Mouse (Mus musculus): Measurements from ENCODE around the gene Nos1ap.

Nos1ap gene

GRCm38 (mm10) chr1:170416206-170416605 is 173.5 kb downstream of the Nos1ap start:
- DNase-seq (ENCODE audit: low read depth): no peak

DNA sequence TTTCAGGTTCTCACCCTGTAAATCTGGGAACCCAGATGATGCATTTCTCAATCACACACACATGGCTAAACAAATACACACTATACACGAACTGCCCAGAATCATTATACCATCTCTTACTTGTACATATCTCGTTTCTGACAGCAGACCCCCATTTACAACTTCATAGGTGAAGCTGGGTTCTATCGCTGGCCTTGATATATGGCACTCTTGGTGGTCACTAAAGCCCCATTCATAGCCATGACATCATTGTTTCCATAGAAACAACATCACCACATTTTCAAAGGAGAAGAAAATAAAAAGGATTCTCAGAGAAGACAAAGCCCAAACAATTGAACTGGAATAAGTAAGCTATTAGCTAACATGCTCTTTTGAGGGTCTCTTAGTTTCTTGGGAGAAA is 174.3 kb downstream of the Nos1ap start:
- DNase-seq (ENCODE audit: low read depth): no peak

DNA sequence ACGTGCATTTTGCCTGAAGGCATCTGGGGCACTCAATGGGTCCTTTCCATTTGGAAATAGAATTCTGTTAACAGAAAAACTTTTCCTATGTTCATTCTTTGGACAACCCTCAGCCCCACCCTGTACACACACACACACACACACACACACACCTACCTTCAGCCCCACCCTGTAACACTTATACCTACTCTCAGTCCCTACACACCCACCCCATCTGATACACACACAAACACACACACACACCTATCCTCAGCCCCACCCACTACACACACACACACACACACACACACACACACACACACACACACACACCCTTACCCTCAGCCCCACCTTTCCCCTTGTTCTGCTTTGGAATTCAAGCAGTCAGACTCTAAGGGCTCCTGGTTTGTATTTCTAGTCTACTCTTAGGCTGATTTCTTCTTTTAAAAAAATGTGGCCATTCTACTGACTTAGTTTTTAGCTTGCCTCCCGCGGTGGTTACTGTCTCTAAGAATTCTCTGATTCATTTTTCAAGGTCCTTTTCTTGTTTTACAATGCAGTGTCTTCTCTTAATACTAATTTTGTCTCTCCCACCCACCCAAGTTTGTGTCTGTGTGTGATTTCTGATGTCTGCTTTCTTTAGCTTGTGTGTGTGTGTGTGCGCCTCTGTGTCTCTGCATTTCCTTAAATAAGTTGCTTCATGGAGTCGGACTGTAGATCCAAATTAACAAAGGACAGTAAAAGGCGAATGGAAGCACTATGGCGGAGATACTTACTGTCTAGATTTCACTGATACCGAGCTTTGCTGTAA is 179.1 kb downstream of the Nos1ap start:
- no peak for DNase-seq (ENCODE audit: low read depth)

GRCm38 (mm10) chr1:170409091-170409490 is 180.6 kb downstream of the Nos1ap start:
- no peak for DNase-seq (ENCODE audit: low read depth)

- DNase-seq (ENCODE audit: low read depth): no peak
These were observed 182.7 kb downstream of the Nos1ap start for GRCm38 (mm10) chr1:170406921-170407320.

GRCm38 (mm10) chr1:170405152-170405551 is 184.5 kb downstream of the Nos1ap start:
- DNase-seq (ENCODE audit: low read depth): no peak

DNA sequence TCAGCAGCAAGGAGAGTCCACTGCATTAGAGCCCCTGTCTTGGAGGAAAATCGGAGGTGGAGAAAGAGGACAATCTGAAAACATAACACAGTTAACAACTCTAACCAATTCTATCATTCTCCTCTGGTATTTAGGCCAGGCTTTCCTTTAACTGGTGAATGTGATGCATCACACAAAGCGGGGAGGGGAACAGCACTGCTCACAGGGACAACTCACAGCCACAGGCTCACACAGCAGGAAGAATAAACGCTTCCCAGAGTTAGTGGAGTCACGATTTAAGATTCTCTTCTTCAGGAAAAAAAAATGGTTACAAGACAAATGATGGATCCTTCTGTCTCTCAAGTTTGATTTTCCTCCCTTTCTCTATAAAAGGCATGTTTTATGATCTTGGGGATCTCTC is 187.0 kb downstream of the Nos1ap start:
- DNase-seq (ENCODE audit: low read depth): no peak

DNA sequence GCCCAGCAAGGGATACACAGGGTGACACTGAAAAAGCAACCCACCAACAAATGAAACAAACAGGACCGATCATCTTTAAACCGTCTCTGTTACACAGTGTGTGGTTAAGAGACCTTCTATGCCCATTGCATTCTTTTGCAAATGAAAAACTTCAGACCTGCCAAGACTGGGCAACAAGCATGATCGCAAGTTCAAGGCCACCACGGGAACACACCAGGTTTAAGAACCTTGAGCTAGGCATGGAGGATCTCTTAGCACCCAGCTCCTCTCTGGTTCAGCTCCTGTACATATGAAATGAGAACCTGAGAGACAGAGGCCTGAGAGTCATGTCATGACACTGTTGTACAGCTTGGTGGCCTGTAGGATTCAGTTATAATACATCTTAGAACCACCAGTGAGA is 190.8 kb downstream of the Nos1ap start:
- DNase-seq (ENCODE audit: low read depth): no peak

DNA sequence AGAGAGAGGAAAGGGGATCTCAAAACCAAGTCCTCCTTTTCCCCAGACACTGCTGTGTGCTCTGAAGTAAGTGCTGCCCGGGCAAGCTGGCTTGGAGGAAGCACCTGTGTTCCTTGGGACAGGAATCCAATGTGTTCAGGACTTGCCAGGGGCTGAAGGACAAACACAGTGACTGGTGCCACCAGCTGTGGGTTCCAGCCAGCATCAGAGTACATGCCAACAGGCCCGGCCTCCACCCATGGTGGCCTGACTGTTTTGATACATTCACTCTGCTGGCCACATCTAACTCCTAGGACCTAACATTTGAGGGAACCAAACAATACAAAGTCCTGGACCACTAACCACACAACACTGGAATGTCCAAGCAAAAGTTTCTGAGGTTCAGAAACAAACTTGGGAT is 194.6 kb downstream of the Nos1ap start:
- no peak for DNase-seq (ENCODE audit: low read depth)

GRCm38 (mm10) chr1:170394641-170395040 is 195.0 kb downstream of the Nos1ap start:
- no peak for DNase-seq (ENCODE audit: low read depth)

DNA sequence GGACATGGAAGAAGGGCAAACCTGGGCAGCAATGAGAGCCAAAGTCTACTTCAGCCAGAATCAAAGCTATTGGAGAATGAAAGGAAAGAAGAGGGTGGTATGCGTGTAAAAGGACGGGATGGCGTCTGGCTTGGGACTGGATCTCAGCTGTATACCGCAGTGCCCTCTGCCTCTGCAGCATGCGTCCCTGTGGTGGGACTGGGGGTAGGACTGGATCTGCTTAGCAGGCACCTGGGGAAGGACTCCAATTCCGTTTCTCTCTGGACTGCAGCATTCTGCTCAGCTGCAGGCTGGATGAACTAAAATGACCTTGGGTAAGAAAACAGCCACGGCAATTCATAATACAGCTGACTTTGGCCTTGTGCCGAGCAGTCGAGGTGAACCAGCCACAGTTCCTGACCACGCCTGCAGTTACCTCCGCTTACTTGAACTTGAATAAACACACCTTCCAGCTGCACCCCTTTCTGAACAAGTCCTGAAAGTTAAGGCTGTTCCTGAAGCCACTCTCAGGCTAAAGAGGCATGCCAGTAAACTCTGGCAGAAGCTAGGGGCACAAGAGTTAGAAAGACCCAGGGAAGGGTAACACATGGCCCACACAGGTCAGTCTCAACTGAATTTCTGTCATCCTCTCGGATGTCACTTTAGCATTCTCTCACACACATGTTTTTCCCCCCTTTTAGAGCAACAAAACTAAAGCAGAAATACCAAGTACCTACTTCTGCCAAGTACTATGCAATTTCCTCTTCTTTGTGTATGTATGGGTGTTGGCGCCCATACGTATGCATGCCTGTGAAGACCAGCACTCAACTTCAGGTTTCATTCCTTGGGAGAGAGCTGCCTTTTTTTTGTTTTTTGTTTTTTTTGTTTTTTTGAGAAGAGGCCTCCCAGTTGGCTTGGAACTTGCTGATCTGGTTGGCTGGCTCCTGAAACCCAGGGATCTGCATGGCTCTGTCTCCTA is 196.6 kb downstream of the Nos1ap start:
- DNase-seq (ENCODE audit: low read depth): no peak

DNA sequence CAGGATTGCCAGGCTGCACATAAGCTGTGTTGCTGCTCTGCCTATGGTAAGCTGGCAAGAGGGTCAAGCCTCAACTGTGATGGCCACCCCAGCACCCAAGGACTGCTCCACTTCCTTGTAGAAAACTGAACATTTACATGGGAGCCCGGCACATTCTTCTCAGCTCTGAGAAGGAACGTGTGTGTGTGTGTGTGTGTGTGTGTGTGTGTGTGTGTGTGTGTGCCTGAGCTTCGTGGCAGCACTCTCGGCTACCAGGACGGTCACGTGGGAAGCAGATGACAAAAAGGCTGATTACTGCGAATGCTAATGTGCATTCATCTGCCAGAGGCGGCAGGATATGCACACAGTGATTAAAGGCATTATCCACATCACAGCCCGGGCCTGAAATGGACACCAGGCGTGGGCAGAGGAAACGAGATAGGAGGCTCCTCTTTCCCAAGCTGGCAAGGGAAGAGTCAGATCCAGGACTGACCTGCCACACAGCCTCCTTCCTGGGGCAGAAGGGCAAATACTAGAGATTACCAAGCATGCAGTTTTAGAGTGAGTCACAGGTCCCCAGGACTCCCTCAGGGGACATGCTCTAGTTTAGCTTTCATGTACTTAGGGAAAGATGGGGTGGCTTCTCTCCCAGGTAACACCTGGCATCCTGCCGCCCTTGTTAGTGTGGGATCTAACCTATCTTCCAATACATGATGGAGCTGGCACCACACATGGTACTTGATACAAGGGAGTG is 202.3 kb downstream of the Nos1ap start:
- DNase-seq (ENCODE audit: low read depth): no peak

- no peak for DNase-seq (ENCODE audit: low read depth)
These were observed 204.2 kb downstream of the Nos1ap start for GRCm38 (mm10) chr1:170385416-170385815.

- DNase-seq (ENCODE audit: low read depth): no peak
These were observed 206.1 kb downstream of the Nos1ap start for GRCm38 (mm10) chr1:170383530-170383929.

DNA sequence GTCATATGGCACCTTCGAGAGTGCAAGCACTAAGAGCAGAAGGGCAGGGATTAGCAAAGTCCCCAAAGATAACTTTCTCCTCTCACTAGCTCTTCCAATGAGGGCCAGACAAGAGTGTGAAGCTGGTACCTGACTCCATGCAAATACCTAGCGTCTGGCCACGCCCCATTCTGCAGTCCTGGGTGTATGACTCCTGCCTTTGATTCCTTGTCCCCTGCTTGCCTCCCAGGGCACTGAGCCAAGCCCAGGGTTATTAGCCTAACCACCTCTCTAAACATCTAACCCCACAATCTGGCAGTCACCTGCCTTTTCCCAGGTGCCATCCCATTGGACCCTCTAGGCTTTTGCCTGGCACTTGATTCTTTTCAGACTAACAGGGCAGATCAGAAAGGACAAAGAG is 208.2 kb downstream of the Nos1ap start:
- DNase-seq (ENCODE audit: low read depth): no peak

GRCm38 (mm10) chr1:170380505-170380904 is 209.2 kb downstream of the Nos1ap start:
- no peak for DNase-seq (ENCODE audit: low read depth)

DNA sequence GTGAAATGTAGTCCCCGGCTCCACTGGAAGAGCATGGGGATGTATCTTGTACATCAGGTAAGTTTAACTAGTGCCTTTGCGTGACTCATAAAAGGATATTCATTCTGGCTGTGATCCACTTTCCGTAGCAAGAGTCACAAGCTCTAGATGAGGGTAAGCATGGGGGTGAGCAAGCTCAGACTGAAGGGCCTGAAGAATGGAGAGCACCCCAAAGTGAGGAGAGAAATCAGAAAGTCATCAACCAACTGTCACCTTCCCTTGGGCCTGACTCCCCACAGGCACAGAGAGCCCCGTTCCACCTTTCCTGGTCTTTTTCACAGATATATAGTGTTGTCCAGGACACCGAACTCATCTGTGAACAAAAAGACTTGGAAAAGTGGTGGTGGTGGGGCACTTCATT is 213.9 kb downstream of the Nos1ap start:
- DNase-seq (ENCODE audit: low read depth): no peak

DNA sequence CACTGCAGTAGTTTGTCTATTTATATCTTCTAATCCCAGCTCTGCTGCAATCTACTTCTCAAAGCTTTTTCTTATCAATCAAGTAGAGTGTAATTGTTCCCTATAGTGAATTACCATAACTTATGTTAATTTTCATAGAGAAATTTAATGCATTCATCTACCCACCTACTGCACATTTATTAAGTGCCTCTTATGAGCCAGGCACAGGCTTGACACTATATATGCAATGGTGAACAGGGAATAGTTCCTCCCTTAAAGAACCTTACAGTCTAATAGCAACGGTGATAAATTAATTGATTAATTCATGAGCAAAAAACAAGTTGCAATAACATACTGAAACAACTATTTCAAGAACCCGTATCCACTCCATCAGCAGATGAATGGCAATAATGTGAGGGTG is 215.9 kb downstream of the Nos1ap start:
- no peak for DNase-seq (ENCODE audit: low read depth)

DNA sequence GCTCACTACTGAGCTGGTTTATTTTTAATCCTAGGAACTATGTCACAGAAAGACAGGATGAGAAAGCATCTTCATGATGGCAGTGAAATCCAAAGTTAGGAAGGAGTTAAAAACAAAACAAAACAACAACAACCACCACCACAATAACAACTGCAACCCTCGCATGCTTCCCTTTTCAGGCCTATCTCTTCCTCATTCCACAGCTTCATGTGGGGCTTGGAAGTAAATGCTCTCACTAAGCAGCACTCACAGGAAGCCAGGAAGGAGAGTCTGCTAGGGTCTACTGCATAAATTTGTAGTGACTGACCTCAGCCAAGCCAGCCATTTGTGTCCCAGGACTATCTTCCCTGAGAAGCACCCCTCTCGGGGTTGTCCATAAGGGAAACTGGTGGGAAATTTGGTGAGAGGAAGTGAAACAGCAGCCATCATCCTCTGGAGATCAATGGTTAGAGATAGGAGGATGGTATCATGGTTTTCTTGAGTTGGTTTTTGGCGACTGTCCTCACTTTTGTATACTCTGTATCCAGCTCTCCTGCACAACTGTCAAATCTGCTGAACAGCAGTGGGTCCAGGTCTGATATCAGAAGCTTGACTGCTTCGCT is 218.4 kb downstream of the Nos1ap start:
- no peak for DNase-seq (ENCODE audit: low read depth)

DNA sequence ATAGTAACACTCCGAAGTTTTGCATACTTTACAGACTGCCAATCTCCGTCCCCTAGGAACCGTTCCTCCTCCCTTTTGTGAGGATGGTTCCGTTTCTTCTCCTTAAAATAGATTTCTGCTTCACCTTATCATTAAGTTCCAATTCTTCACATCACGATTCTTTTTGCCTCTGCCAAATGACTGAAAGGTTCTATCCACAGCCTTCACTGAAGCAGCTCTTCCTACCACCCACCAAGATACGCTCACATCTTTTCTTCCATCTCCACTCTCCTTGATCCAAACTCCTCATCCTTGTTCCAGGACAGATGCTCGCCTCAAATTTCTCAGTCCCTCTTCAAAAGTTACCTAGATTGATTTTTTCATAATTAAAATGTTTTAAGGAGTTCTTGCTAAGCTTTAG is 220.8 kb downstream of the Nos1ap start:
- DNase-seq (ENCODE audit: low read depth): no peak

DNA sequence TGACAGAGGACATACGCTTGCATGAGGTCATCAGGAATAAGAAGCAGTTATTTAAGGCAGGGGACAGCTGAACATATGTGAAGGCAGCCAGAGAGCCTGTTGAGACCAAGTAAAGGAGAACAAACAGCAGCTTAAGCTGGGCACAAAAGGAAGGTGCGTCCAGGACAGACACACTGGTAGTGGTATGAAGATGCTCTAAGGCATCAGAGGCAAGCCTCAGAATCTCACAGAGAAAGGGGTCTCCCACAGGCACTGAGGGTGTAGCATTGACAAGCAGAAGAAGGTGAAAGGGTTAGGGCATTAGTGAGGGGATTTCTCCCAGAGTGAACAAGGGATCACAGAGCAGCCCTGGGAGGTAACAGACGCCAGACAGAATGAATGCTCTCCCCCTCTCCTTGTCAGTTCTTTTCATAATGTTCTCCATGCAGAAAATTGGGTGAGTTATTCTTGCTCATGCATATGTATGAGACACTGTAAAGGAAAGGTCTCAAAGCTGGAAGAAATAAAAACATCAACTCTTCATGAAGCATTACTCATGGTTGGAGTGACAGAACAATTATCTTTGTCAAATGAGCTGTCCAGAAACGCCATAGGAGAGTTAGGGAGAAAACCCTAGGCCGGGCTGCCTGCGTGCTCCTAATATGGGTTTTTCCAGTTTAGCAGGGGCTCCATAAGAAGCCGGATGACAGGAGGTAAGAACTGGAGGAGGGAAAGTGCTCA is 222.5 kb downstream of the Nos1ap start:
- DNase-seq (ENCODE audit: low read depth): no peak
